Mouse (Mus musculus) spleen, adult 2 months (tissue): ENCODE data around the gene Fam189a1.

Experiments
- CTCF ChIP-seq: fragments of 200-500 bp; IDR thresholded peaks from 2 replicates; pipeline ENCODE4 v1.5.1; 2011; ENCODE audit warnings: mild to moderate bottlenecking, inconsistent platforms; ENCODE audit not compliant: insufficient read depth, insufficient read length, insufficient replicate concordance; ENCODE audit errors: extremely low read depth
- POLR2A ChIP-seq: fragments of 200-500 bp; IDR thresholded peaks from 2 replicates; pipeline ENCODE4 v1.6.1; 2011; ENCODE audit warnings: low read depth, low read length, inconsistent platforms

GRCm38 (mm10) chr7:64821081-64821480 is 335.3 kb downstream of the Fam189a1 start:
- TF ChIP-seq CTCF (no peak), POLR2A (no peak)
